Mouse (Mus musculus) liver, embryonic 14.5 days (tissue): ENCODE measurements around the gene Hipk1.

ENCODE experiments used
- CTCF ChIP-seq: IDR thresholded peaks from 2 replicates; pipeline ENCODE4 v1.5.1; 2016; ENCODE audit warnings: antibody characterized with exemption, low read depth, control low read depth
- EP300 ChIP-seq: IDR thresholded peaks from 2 replicates; pipeline ENCODE4 v1.6.1; 2016; ENCODE audit warnings: antibody characterized with exemption, low read depth

DNA sequence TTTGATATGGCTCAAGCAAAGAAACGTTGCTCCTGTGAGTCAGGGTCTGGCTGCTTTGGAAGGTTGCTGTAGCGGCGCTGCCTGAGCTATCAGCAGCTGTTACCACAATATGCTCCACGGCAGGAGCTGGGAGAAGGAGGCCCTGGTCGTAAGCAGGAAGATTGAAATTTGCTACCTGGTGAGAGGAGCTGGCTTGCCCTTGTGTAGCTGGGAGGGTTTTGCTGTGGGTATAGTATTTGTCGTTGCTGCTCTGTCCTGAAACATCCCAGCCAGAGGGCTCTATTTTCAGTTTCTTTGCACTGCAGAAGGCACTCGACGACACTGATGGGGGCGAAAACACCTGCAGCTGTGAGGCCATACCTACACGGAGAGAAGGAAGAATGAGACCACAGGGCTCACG is 13.4 kb downstream of the Hipk1 start:
- TF ChIP-seq CTCF: no peak
- no peak for TF ChIP-seq EP300
